Comparison of ENCODE assay signal across 8 mouse cellular contexts in the genomic region with DNA sequence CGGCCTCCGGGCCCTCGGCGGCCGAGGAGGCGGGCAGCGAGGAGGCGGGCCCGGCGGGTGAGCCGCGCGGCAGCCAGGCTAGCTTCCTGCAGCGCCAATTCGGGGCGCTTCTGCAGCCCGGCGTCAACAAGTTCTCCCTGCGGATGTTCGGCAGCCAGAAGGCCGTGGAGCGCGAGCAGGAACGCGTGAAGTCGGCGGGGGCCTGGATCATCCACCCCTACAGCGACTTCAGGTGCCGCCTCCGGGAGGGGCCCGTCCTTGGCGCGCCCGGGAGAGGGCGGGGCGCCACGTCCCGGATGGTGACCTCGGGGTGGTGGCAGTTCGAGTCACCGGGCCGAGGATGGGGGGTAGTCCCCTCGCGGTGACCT. TPM values are rescaled to one million over a fixed set of nuclear protein-coding genes. Genes with fewer than 3 reads are reported as not detected.
A peak's percentile ranks its signal among the peaks of the same experiment; 100 is the strongest.
DNase-seq lines count a peak whose midpoint lies in the region; ATAC-seq and TF ChIP-seq lines count a peak whose summit lies in the region.

No protein-coding gene starts in this region.

- H3K4me2 ChIP-seq in hindbrain, embryonic 16.5 days (ENCODE audit: low read length) = peak overlapping the region; percentile 71
- H3K4me2 ChIP-seq in midbrain, embryonic 15.5 days = peak overlapping the region; percentile 84

- H3K27me3 ChIP-seq in G1E (ENCODE audit: insufficient read depth, low read length) = peaks cover 69% of the 10 kb centered on the region
- H3K27me3 ChIP-seq in hindbrain, embryonic 16.5 days (replicated peaks; ENCODE audit: control insufficient read depth, insufficient read depth, low read length) = peaks cover 7% of the 10 kb centered on the region
- H3K27me3 ChIP-seq in midbrain, embryonic 15.5 days (replicated peaks) = peaks cover 41% of the 10 kb centered on the region

- H3K9ac ChIP-seq in hindbrain, embryonic 16.5 days (ENCODE audit: low read depth, low read length) = peak overlapping the region; percentile 88
- peak overlapping the region; percentile 73 for H3K9ac ChIP-seq in midbrain, embryonic 15.5 days

- WGBS in hindbrain, embryonic 16.5 days = 0% methylated on average over 33 of the region's 44 CpGs
- under 1% methylated on average over 42 of the region's 44 CpGs for WGBS in midbrain, embryonic 15.5 days

- H3K4me3 ChIP-seq in G1E (ENCODE audit: low read depth, low read length) = peak overlapping the region; percentile 68
- peak overlapping the region; percentile 78 for H3K4me3 ChIP-seq in hindbrain, embryonic 16.5 days (ENCODE audit: low read length)
- peak overlapping the region; percentile 74 for H3K4me3 ChIP-seq in midbrain, embryonic 15.5 days

- TF ChIP-seq CTCF in G1E (IDR thresholded peaks at IDR 0.05; ENCODE audit: low read depth, low read length) = no peak

- H3K36me3 ChIP-seq in G1E (replicated peaks) = peaks cover 14% of the 10 kb centered on the region
- 0 out of 2 replicates have a peak, but pooled peaks cover 2% of the 10 kb centered on the region for H3K36me3 ChIP-seq in hindbrain, embryonic 16.5 days (ENCODE audit: control insufficient read depth, insufficient read depth, low read length)
- H3K36me3 ChIP-seq in midbrain, embryonic 15.5 days (replicated peaks) = peaks cover 2% of the 10 kb centered on the region; the same call in 1 of the 2 replicates

- no peak for ATAC-seq in G1E (ENCODE audit: extremely low read depth, insufficient number of reproducible peaks, low FRiP score, poor library complexity, severe bottlenecking)
- ATAC-seq in hindbrain, embryonic 16.5 days = peak; percentile 21; the same call in 1 of the 2 replicates
- peak; percentile 22 for ATAC-seq in midbrain, embryonic 15.5 days (replicated peaks)

- peak; percentile 41 for DNase-seq in kidney, postnatal 10 days
- no peak for DNase-seq in kidney, adult 18-20 months
- no peak for DNase-seq in G1E (ENCODE audit: low spot score)
- peak; percentile 63 to 65 for DNase-seq in cerebellum, postnatal 14 days
- DNase-seq in gastrocnemius, postnatal 10 days = no peak
- no peak for DNase-seq in urinary bladder, adult 18-20 months (ENCODE audit: low spot score in 2 of 2)

- H3K27ac ChIP-seq in hindbrain, embryonic 16.5 days (ENCODE audit: low read depth, low read length) = peak overlapping the region; percentile 72
- peak overlapping the region; percentile 69 for H3K27ac ChIP-seq in midbrain, embryonic 15.5 days

- peaks cover 30% of the 10 kb centered on the region for H3K4me1 ChIP-seq in G1E (ENCODE audit: insufficient read depth, low read depth, low read length)
- H3K4me1 ChIP-seq in hindbrain, embryonic 16.5 days (ENCODE audit: control insufficient read depth, insufficient read depth, low read depth, low read length) = peaks cover 18% of the 10 kb centered on the region
- peaks cover 24% of the 10 kb centered on the region for H3K4me1 ChIP-seq in midbrain, embryonic 15.5 days

- no peaks in the 10 kb centered on the region for H3K9me3 ChIP-seq in G1E (replicated peaks)
- no peaks in the 10 kb centered on the region for H3K9me3 ChIP-seq in hindbrain, embryonic 16.5 days (ENCODE audit: control insufficient read depth, low read length)
- H3K9me3 ChIP-seq in midbrain, embryonic 15.5 days = no peaks in the 10 kb centered on the region

RNA-seq across cellular contexts. Expression of a gene that starts 0.5 kb away (rescaled TPM):
- total RNA-seq in G1E (2014; fragmentation: Nextera tagmentation) = 0.29 TPM in 1 of 2 replicates, not detected in the other
- 0.11 and 0.17 TPM in 2 replicates for total RNA-seq in G1E (2017)
- 0.27 and 0.47 TPM in 2 replicates for polyA plus RNA-seq in G1E (2012)
- polyA plus RNA-seq in hindbrain, embryonic 16.5 days (2015; fragmentation: Nextera tagmentation; extraction: Ambion mirVana) = 1.2 and 1.4 TPM in 2 replicates
- polyA plus RNA-seq in midbrain, embryonic 15.5 days (2015; fragmentation: Nextera tagmentation; extraction: Ambion mirVana) = 1.3 and 1.7 TPM in 2 replicates
- total RNA-seq in gastrocnemius, postnatal 10 days (2021) = under 1 TPM; 0.86 to 0.96 TPM

RNA-seq across cellular contexts. Expression of a gene that starts 12.7 kb away (rescaled TPM):
- total RNA-seq in G1E (2014; fragmentation: Nextera tagmentation) (742 and 832 TPM in 2 replicates), G1E (2017) (308 and 330 TPM in 2 replicates)
- polyA plus RNA-seq in G1E (2012) = 872 and 1,137 TPM in 2 replicates
- polyA plus RNA-seq in hindbrain, embryonic 16.5 days (2015; fragmentation: Nextera tagmentation; extraction: Ambion mirVana) = 1,077 and 1,193 TPM in 2 replicates
- 819 and 876 TPM in 2 replicates for polyA plus RNA-seq in midbrain, embryonic 15.5 days (2015; fragmentation: Nextera tagmentation; extraction: Ambion mirVana)
- 100 to 1,000 TPM; 420 to 439 TPM for total RNA-seq in gastrocnemius, postnatal 10 days (2021)

RNA-seq across cellular contexts. Expression of a gene that starts 28.2 kb away (rescaled TPM):
- total RNA-seq in G1E (2014; fragmentation: Nextera tagmentation) (not detected in 2 replicates), G1E (2017) (0.33 and 0.46 TPM in 2 replicates)
- polyA plus RNA-seq in G1E (2012) = 0.19 and 0.28 TPM in 2 replicates
- 1.7 TPM in 2 replicates for polyA plus RNA-seq in hindbrain, embryonic 16.5 days (2015; fragmentation: Nextera tagmentation; extraction: Ambion mirVana)
- 1.7 and 2.2 TPM in 2 replicates for polyA plus RNA-seq in midbrain, embryonic 15.5 days (2015; fragmentation: Nextera tagmentation; extraction: Ambion mirVana)
- total RNA-seq in gastrocnemius, postnatal 10 days (2021) = 1 to 10 TPM; 2.3 to 2.7 TPM

RNA-seq across cellular contexts. Expression of a gene that starts 29.4 kb away (rescaled TPM):
- 44.5 and 50.5 TPM in 2 replicates for total RNA-seq in G1E (2014; fragmentation: Nextera tagmentation)
- 16.7 and 17.1 TPM in 2 replicates for total RNA-seq in G1E (2017)
- polyA plus RNA-seq in G1E (2012) = 45.3 and 45.5 TPM in 2 replicates
- 37.1 and 50.6 TPM in 2 replicates for polyA plus RNA-seq in hindbrain, embryonic 16.5 days (2015; fragmentation: Nextera tagmentation; extraction: Ambion mirVana)
- 48.3 and 50.6 TPM in 2 replicates for polyA plus RNA-seq in midbrain, embryonic 15.5 days (2015; fragmentation: Nextera tagmentation; extraction: Ambion mirVana)
- 10 to 100 TPM; 20.8 to 24.6 TPM for total RNA-seq in gastrocnemius, postnatal 10 days (2021)

RNA-seq across cellular contexts. Expression of a gene that starts 35.0 kb away (rescaled TPM):
- total RNA-seq in G1E (2014; fragmentation: Nextera tagmentation) = 81.7 and 86.7 TPM in 2 replicates
- total RNA-seq in G1E (2017) = 132 and 136 TPM in 2 replicates
- 492 and 603 TPM in 2 replicates for polyA plus RNA-seq in G1E (2012)
- 73.5 and 84.7 TPM in 2 replicates for polyA plus RNA-seq in hindbrain, embryonic 16.5 days (2015; fragmentation: Nextera tagmentation; extraction: Ambion mirVana)
- 88.8 and 91.6 TPM in 2 replicates for polyA plus RNA-seq in midbrain, embryonic 15.5 days (2015; fragmentation: Nextera tagmentation; extraction: Ambion mirVana)
- total RNA-seq in gastrocnemius, postnatal 10 days (2021) = 100 to 1,000 TPM; 265 to 287 TPM

Comparison
In these comparisons a context has a peak if more than half of its experiments do, and no peak if none do; other contexts are left out.
1. DNase-seq: peak in kidney, postnatal 10 days (single experiment) and cerebellum, postnatal 14 days (2 of 2); none in kidney, adult 18-20 months (single experiment), G1E (single experiment), gastrocnemius, postnatal 10 days (single experiment) and urinary bladder, adult 18-20 months (0 of 2).
2. Peak in every context shown above with its lines, with median percentiles within 50 percentile points of each other: H3K4me3 ChIP-seq.